Mouse (Mus musculus) C2C12 (cell line): Measurements from ENCODE around the gene Eps8l1. TPM values are rescaled to one million over a fixed set of nuclear protein-coding genes. Genes with fewer than 3 reads are reported as not detected.

Experiments
- H3K27me3 ChIP-seq: one replicate; pipeline ENCODE4 v1.6.1; 2011; ENCODE audit not compliant: control insufficient read depth, insufficient read depth, insufficient read length
- H3K36me3 ChIP-seq: one replicate; pipeline ENCODE4 v1.6.1; 2011; ENCODE audit not compliant: control insufficient read depth, insufficient read depth
- H3K4me3 ChIP-seq: one replicate; pipeline ENCODE4 v1.5.1; 2011; ENCODE audit warnings: mild to moderate bottlenecking, control low read depth; ENCODE audit not compliant: poor library complexity, insufficient read depth, severe bottlenecking
- H3K79me2 ChIP-seq: one replicate; pipeline ENCODE4 v1.6.1; 2011; ENCODE audit not compliant: control insufficient read depth, insufficient read depth
- H3K79me3 ChIP-seq: one replicate; pipeline ENCODE4 v1.6.1; 2011; ENCODE audit warnings: low read depth, control low read depth
- H3ac ChIP-seq: one replicate; pipeline ENCODE3; 2011; ENCODE audit warnings: low read depth; ENCODE audit not compliant: control insufficient read depth, insufficient read length
- CEBPB ChIP-seq: IDR thresholded peaks from one replicate; pipeline ENCODE4 v1.6.1; 2011; ENCODE audit warnings: low read depth, mild to moderate bottlenecking, control low read depth, moderate library complexity
- CTCF ChIP-seq: IDR thresholded peaks from one replicate; pipeline ENCODE4 v1.5.1; 2011; ENCODE audit not compliant: control insufficient read depth, insufficient read depth, insufficient read length
- FOSL1 ChIP-seq: IDR thresholded peaks from one replicate; pipeline ENCODE4 v1.8.0; 2011; ENCODE audit warnings: mild to moderate bottlenecking, low read length; ENCODE audit not compliant: poor library complexity, insufficient read depth, severe bottlenecking
- MAX ChIP-seq: IDR thresholded peaks from one replicate; pipeline ENCODE4 v1.6.1; 2011; ENCODE audit warnings: mild to moderate bottlenecking, control low read depth
- MYOD1 ChIP-seq: IDR thresholded peaks from one replicate; pipeline ENCODE4 v1.6.1; 2011; ENCODE audit warnings: low read depth; ENCODE audit not compliant: control insufficient read depth, insufficient read length
- MYOG ChIP-seq: IDR thresholded peaks from one replicate; pipeline ENCODE4 v1.6.1; 2011; ENCODE audit not compliant: control insufficient read depth, insufficient read length; ENCODE audit errors: extremely low read depth
- USF1 ChIP-seq: IDR thresholded peaks from one replicate; pipeline ENCODE4 v1.6.1; 2011; ENCODE audit warnings: low read depth, mild to moderate bottlenecking, control low read depth, moderate library complexity
- polyA plus RNA-seq: library from polyadenylated mRNA; unstranded; fragments of >200 nt; fragmentation: generic; extraction: Trizol; gene quantifications from one replicate; pipeline ENCODE4 v1.2.1, GENCODE M21; 2012; ENCODE audit warnings: missing spikeins

Gene Eps8l1
- polyA plus RNA-seq, 1 experiment: 0.28 TPM

DNA sequence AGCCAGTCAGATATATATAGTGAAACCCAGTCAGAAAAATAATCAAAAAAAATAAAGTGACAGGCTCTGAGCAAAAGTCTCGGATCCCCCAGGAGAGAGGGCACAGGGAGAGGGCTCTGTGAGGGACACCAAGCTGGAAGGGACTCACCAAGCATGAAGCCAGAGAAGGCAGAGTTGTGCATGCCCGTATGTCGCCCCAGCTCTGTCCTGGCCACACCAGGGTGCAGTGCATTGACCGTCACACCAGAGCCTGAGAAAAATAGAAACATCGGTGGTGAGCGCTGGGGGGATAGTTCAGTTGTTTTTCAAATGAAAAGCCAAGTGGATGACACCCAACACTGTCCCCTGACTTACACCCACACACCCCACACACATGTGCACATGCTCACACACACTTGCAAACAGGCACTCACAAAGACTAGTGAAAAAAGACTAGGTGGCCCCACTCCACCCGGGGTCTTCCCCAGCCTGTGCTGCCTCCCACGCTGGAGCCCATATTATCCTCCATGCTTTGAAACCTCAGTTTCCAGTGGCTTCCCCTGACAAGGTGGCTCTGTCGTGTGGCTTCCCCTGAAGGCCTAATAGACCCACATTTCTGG lies 30.1 kb upstream of the Eps8l1 start:
- Histone ChIP-seq H3K4me3 (no peak overlapping the region), H3ac (no peak overlapping the region), H3K79me3 (no peaks in the 10 kb centered on the region), H3K79me2 (no peaks in the 10 kb centered on the region), H3K27me3 (no peaks in the 10 kb centered on the region), H3K36me3 (peaks cover 56% of the 10 kb centered on the region)
- TF ChIP-seq CTCF (no peak), MAX (no peak), CEBPB (no peak), USF1 (no peak), FOSL1 (no peak), MYOG (no peak), MYOD1 (no peak)

DNA sequence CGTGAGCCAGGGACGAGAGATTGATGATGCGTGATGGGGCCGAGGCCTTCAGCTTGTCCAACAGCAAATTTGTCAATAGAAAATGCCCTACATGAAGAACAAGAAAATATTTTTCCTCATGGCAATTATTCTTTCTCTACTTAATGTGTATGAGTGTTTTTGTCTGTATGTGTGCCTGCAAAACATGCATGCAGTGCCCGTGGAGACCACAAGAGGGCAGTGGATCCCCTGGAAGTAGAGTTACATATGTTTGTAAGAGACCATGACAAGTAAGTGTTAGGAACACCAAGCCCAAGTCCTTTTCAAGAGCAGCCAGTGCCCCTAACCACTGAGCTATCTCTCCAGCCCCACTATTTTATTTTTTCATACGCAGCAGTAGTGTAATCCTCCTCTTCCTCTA lies 28.9 kb upstream of the Eps8l1 start:
- Histone ChIP-seq H3ac (no peak overlapping the region), H3K4me3 (no peak overlapping the region), H3K36me3 (peaks cover 47% of the 10 kb centered on the region), H3K79me2 (no peaks in the 10 kb centered on the region), H3K79me3 (no peaks in the 10 kb centered on the region), H3K27me3 (no peaks in the 10 kb centered on the region)
- no peak for TF ChIP-seq MYOD1
- no peak for TF ChIP-seq MYOG
- TF ChIP-seq CTCF: peak; percentile 50

DNA sequence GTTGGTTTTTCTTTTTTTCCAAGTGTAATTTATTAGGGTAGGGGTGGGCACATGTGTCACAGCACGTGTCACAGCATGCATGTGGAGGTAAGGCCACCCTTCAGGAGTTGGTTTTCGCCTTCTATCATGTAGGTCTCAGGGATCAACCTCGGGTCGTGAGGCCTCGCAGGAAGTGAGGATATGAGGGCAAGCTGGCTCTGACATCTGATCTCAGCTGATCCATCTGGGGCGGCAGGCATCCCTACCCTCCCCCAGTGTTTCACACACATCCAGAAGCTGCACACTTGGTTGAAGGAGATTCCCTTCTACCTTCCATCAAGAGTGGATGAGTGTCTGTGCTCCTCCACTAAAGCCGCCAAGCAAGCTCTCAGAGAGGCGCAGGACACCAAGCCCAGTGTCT lies 28.4 kb upstream of the Eps8l1 start:
- peaks cover 4% of the 10 kb centered on the region for H3K79me2 ChIP-seq
- no peak overlapping the region for H3ac ChIP-seq
- peaks cover 47% of the 10 kb centered on the region for H3K36me3 ChIP-seq
- TF ChIP-seq MYOG (no peak), CEBPB (no peak), CTCF (no peak), FOSL1 (no peak)
- H3K27me3 ChIP-seq: no peaks in the 10 kb centered on the region
- H3K4me3 ChIP-seq: no peak overlapping the region
- H3K79me3 ChIP-seq: no peaks in the 10 kb centered on the region

DNA sequence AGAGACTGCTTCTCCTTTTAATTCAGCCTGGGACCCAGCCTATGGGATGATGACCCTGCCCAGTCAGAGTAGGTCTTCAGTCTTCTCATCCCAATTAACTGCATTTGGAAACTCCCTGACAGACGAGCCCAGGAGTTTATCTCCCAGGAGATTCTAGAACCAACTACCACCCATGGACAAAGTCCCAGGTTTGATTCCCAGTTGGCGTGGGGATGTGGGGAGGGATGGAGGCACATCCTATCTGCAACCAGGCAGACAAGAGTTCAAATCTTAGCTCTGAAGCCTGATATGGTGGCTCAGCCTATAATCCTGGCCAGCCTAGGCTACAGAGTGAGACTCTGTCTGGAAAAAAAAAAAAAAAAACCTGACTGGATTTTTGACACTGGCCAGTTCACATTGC lies 22.8 kb upstream of the Eps8l1 start:
- H3K27me3 ChIP-seq: no peaks in the 10 kb centered on the region
- peaks cover 22% of the 10 kb centered on the region for H3K79me2 ChIP-seq
- no peak overlapping the region for H3ac ChIP-seq
- H3K36me3 ChIP-seq: peaks cover 63% of the 10 kb centered on the region
- no peak overlapping the region for H3K4me3 ChIP-seq
- H3K79me3 ChIP-seq: peaks cover 3% of the 10 kb centered on the region
- TF ChIP-seq MYOG (no peak), MAX (no peak), CEBPB (no peak), USF1 (no peak), CTCF (no peak), MYOD1 (no peak)

DNA sequence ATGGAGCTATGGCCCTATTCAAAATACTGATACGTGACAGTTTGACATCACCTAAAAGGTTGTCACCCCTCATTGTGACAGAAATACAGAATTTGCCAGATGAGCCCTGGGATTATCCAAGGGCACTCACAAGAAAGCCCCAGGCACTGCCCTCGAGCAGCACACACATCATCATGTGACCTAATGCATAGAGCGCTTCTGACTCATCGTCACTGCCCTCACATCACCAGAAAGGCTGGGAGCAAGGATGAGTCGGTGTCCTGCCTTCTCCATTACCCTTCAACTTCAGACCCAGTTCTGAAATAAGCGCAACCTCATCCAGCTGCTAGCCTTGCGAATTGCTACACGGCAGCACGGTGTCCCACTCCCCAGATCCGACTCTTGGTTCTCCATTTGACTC lies 19.9 kb upstream of the Eps8l1 start:
- H3K27me3 ChIP-seq: no peaks in the 10 kb centered on the region
- H3K79me3 ChIP-seq: peaks cover 18% of the 10 kb centered on the region
- H3K4me3 ChIP-seq: no peak overlapping the region
- TF ChIP-seq USF1 (peak; percentile 79), CTCF (no peak)
- H3K36me3 ChIP-seq: peaks cover 54% of the 10 kb centered on the region
- no peak overlapping the region for H3ac ChIP-seq
- peaks cover 41% of the 10 kb centered on the region for H3K79me2 ChIP-seq

DNA sequence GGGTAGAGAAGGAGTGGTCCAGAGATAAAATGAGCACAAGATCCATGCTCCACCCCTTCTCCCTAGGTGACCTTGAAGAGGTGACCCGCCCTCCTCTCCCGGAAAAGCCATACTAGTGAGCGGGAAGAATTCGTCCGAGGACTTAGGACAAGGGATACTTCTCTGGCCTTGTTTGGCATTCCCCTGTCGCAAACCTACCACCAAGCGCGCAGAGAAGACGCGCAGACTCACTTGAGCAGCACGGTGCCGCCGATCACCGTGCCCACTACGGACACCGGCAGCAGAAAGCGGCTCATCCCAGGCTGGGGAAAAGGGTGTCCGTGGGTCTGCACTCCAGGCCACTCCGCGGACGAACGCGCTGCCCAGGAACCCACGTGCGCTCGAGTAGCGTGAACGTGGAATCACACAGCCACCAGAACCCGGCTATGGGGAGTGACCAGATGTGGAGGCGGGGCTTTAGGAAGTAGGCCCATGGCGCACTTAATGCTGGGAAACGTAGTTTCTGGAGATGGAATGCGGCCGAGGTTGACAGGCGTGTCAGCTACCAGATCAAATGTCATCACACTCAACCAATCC lies 15.2 kb upstream of the Eps8l1 start, which contains the start of gene Rdh13:
Rdh13 (minus strand) TSS at position 434 of the 576 bp plus-strand sequence.
- peak within 1 kb of the TSS; percentile 60 for H3K4me3 ChIP-seq
- H3ac ChIP-seq: peak within 1 kb of the TSS; percentile 82
- H3K27me3 ChIP-seq: peaks cover 5% of the 10 kb centered on the region
- peaks cover 24% of the 10 kb centered on the region for H3K79me2 ChIP-seq
- peaks cover 31% of the 10 kb centered on the region for H3K36me3 ChIP-seq
- TF ChIP-seq MAX: peak; percentile 72
- TF ChIP-seq FOSL1: no peak
- peaks cover 14% of the 10 kb centered on the region for H3K79me3 ChIP-seq
